In the genomic region with DNA sequence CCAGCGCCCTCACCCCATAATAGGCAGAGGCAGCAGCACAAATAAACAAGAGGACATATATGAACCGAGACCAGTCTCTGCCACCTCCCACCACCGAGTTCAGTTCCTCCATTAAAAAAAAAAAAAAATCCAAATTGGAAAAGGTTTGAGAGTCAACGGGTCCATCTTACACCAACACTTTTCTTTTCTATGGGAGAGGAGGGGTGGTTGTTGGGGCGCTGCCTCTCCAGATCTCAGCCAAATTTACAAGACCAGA, we compare ENCODE assay signal across 8 mouse cellular contexts. TPM values are rescaled to one million over a fixed set of nuclear protein-coding genes. Genes with fewer than 3 reads are reported as not detected.
DNase-seq lines count a peak whose midpoint lies in the region; ATAC-seq and TF ChIP-seq lines count a peak whose summit lies in the region.

No protein-coding gene starts in this region.

- no peaks in the 10 kb centered on the region for H3K36me3 ChIP-seq in kidney, embryonic 14.5 days (ENCODE audit: control insufficient read depth, insufficient read depth, low read length)
- no peaks in the 10 kb centered on the region for H3K36me3 ChIP-seq in hindbrain, embryonic 13.5 days
- no peaks in the 10 kb centered on the region for H3K36me3 ChIP-seq in midbrain, embryonic 13.5 days

- H3K9me3 ChIP-seq in kidney, embryonic 14.5 days (ENCODE audit: control insufficient read depth, low read length): no peaks in the 10 kb centered on the region
- no peaks in the 10 kb centered on the region for H3K9me3 ChIP-seq in hindbrain, embryonic 13.5 days
- no peaks in the 10 kb centered on the region for H3K9me3 ChIP-seq in midbrain, embryonic 13.5 days

- peak overlapping the region; percentile 98 for H3K27ac ChIP-seq in kidney, embryonic 14.5 days (ENCODE audit: low read depth, low read length)
- H3K27ac ChIP-seq in bone marrow macrophage, adult 2 months (ENCODE audit: insufficient read depth, low read depth, low read length): peak overlapping the region; percentile 97
- H3K27ac ChIP-seq in hindbrain, embryonic 13.5 days: peak overlapping the region; percentile 99
- H3K27ac ChIP-seq in midbrain, embryonic 13.5 days: peak overlapping the region; percentile 99

- H3K4me2 ChIP-seq in kidney, embryonic 14.5 days (replicated peaks; ENCODE audit: low read depth, low read length): peak overlapping the region; percentile 58
- peak overlapping the region; percentile 72 for H3K4me2 ChIP-seq in hindbrain, embryonic 13.5 days
- peak overlapping the region; percentile 84 for H3K4me2 ChIP-seq in midbrain, embryonic 13.5 days (replicated peaks)

- WGBS in kidney, embryonic 14.5 days: 2% methylated on average over 5 of the region's 5 CpGs
- WGBS in hindbrain, embryonic 13.5 days: 0% methylated on average over 5 of the region's 5 CpGs
- 0% methylated on average over 5 of the region's 5 CpGs for WGBS in midbrain, embryonic 13.5 days

- TF ChIP-seq POLR2A in bone marrow macrophage, adult 2 months (IDR thresholded peaks at IDR 0.05; ENCODE audit: borderline replicate concordance, low read depth, low read length): no peak

- no peaks in the 10 kb centered on the region for H3K27me3 ChIP-seq in kidney, embryonic 14.5 days (ENCODE audit: control insufficient read depth, insufficient read depth, low read length)
- no peaks in the 10 kb centered on the region for H3K27me3 ChIP-seq in hindbrain, embryonic 13.5 days
- no peaks in the 10 kb centered on the region for H3K27me3 ChIP-seq in midbrain, embryonic 13.5 days

- H3K4me1 ChIP-seq in kidney, embryonic 14.5 days (ENCODE audit: control insufficient read depth, insufficient read depth, low read length): peaks cover 22% of the 10 kb centered on the region
- H3K4me1 ChIP-seq in bone marrow macrophage, adult 2 months (ENCODE audit: control insufficient read depth, insufficient read depth, low read length): peaks cover 32% of the 10 kb centered on the region
- peaks cover 66% of the 10 kb centered on the region for H3K4me1 ChIP-seq in hindbrain, embryonic 13.5 days (replicated peaks)
- peaks cover 57% of the 10 kb centered on the region for H3K4me1 ChIP-seq in midbrain, embryonic 13.5 days (replicated peaks)

- no peak; the same call in 1 of the 2 replicates for ATAC-seq in kidney, embryonic 14.5 days (ENCODE audit: low FRiP score, low TSS enrichment)
- ATAC-seq in hindbrain, embryonic 13.5 days (ENCODE audit: low FRiP score): peak; percentile 33; the same call in 1 of the 2 replicates
- ATAC-seq in midbrain, embryonic 13.5 days: no peak; the same call in 1 of the 2 replicates

- no peak for TF ChIP-seq CTCF in bone marrow macrophage, adult 2 months (IDR thresholded peaks at IDR 0.05; ENCODE audit: low read depth, low read length)

- peak overlapping the region; percentile 35 for H3K4me3 ChIP-seq in kidney, embryonic 14.5 days (ENCODE audit: low read length)
- peak overlapping the region; percentile 69 for H3K4me3 ChIP-seq in bone marrow macrophage, adult 2 months (ENCODE audit: insufficient read depth, low read length)
- H3K4me3 ChIP-seq in hindbrain, embryonic 13.5 days: peak overlapping the region; percentile 47
- H3K4me3 ChIP-seq in midbrain, embryonic 13.5 days (replicated peaks): peak overlapping the region; percentile 50

- peak overlapping the region; percentile 72 for H3K9ac ChIP-seq in kidney, embryonic 14.5 days (ENCODE audit: low read depth, low read length)
- peak overlapping the region; percentile 84 for H3K9ac ChIP-seq in hindbrain, embryonic 13.5 days
- peak overlapping the region; percentile 92 for H3K9ac ChIP-seq in midbrain, embryonic 13.5 days (replicated peaks)

- no peak for DNase-seq in kidney, postnatal 36 days
- no peak for DNase-seq in embryo, embryonic 9.5 days (ENCODE audit: extremely low spot score)
- no peak for DNase-seq in yolk sac, embryonic 10.5 days (ENCODE audit: low spot score)
- no peak for DNase-seq in c-Kit-positive CD71-positive TER-119-positive erythroid progenitor cells, embryonic 14.5 days (ENCODE audit: low spot score)

RNA-seq across cellular contexts. Expression of a gene that starts 15.5 kb away (rescaled TPM):
- polyA plus RNA-seq in kidney, embryonic 14.5 days (2014; fragmentation: Nextera tagmentation; extraction: Ambion mirVana): not detected in 2 replicates
- polyA plus RNA-seq in bone marrow macrophage, adult 2 months (2012; ENCODE audit: insufficient read depth, insufficient read length, missing spikeins): not detected in 2 replicates
- polyA plus RNA-seq in hindbrain, embryonic 13.5 days (2015; fragmentation: Nextera tagmentation; extraction: Ambion mirVana): not detected in 2 replicates
- polyA plus RNA-seq in midbrain, embryonic 13.5 days (2015; fragmentation: Nextera tagmentation; extraction: Ambion mirVana): not detected in 2 replicates

RNA-seq across cellular contexts. Expression of a gene that starts 15.6 kb away (rescaled TPM):
- polyA plus RNA-seq in kidney, embryonic 14.5 days (2014; fragmentation: Nextera tagmentation; extraction: Ambion mirVana): not detected in 2 replicates
- polyA plus RNA-seq in bone marrow macrophage, adult 2 months (2012; ENCODE audit: insufficient read depth, insufficient read length, missing spikeins): not detected in 2 replicates
- not detected in 2 replicates for polyA plus RNA-seq in hindbrain, embryonic 13.5 days (2015; fragmentation: Nextera tagmentation; extraction: Ambion mirVana)
- 0.22 TPM in 1 of 2 replicates, not detected in the other for polyA plus RNA-seq in midbrain, embryonic 13.5 days (2015; fragmentation: Nextera tagmentation; extraction: Ambion mirVana)
